Mouse (Mus musculus): Measurements from ENCODE around the gene Actr3b. TPM values are rescaled to one million over a fixed set of nuclear protein-coding genes. Genes with fewer than 3 reads are reported as not detected.
"Not testable (repeated sequence)": the region's sequence is repeated elsewhere in the genome, so short reads cannot be mapped to it uniquely, and the experiment has no call there.

Actr3b gene
- polyA plus RNA-seq, 1 experiment: 1.7 TPM

GRCm38 (mm10) chr5:25866201-25866600 lies 106.4 kb downstream of the Actr3b start:
- TF ChIP-seq POLR2A (IDR thresholded peaks at IDR 0.05; ENCODE audit: control insufficient read depth, low read depth, low read length) (no peak), CTCF (IDR thresholded peaks at IDR 0.05; ENCODE audit: control insufficient read depth, insufficient read depth, insufficient replicate concordance, low read depth, low read length) (no peak)
- H3K27ac ChIP-seq (ENCODE audit: control insufficient read depth, insufficient read depth, low read depth, low read length): no peak overlapping the region
- H3K4me1 ChIP-seq (ENCODE audit: control insufficient read depth, insufficient read depth, low read length): no peaks in the 10 kb centered on the region
- no peaks in the 10 kb centered on the region for H3K27me3 ChIP-seq (ENCODE audit: control insufficient read depth, insufficient read depth, low read length)
- H3K4me3 ChIP-seq (ENCODE audit: control insufficient read depth, low read depth, low read length): no peak overlapping the region
- no peaks in the 10 kb centered on the region for H3K36me3 ChIP-seq (ENCODE audit: control insufficient read depth, insufficient read depth, low read length)

- no peak overlapping the region for H3K4me3 ChIP-seq (ENCODE audit: control insufficient read depth, low read depth, low read length)
- H3K36me3 ChIP-seq (ENCODE audit: control insufficient read depth, insufficient read depth, low read length): no peaks in the 10 kb centered on the region
- no peaks in the 10 kb centered on the region for H3K4me1 ChIP-seq (ENCODE audit: control insufficient read depth, insufficient read depth, low read length)
- H3K27me3 ChIP-seq (ENCODE audit: control insufficient read depth, insufficient read depth, low read length): no peaks in the 10 kb centered on the region
- no peak overlapping the region for H3K27ac ChIP-seq (ENCODE audit: control insufficient read depth, insufficient read depth, low read depth, low read length)
- TF ChIP-seq CTCF (IDR thresholded peaks at IDR 0.05; ENCODE audit: control insufficient read depth, insufficient read depth, insufficient replicate concordance, low read depth, low read length) (no peak), POLR2A (IDR thresholded peaks at IDR 0.05; ENCODE audit: control insufficient read depth, low read depth, low read length) (no peak)
Observed at GRCm38 (mm10) chr5:25869880-25870279, 110.1 kb downstream of the Actr3b start.

DNA sequence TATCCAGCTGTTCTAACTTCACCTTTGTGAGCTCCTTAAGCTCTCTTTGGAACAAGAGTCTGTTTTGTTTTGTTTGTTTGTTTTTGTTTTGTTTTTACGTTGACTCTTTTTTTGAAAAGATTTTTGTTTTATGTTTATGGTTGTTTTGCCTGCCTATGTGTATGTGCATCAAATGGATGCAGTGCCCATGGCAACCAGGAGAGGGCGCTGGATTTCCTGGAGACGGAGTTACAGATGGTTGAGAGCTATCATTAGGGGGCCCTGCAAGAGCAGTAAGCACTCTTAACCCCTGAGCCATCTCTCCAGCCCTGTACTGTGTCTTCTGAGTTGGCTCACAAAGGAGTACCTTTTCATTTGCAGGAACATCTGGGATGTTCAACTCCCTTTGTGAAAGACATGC lies 110.8 kb downstream of the Actr3b start:
- Histone ChIP-seq H3K27ac (ENCODE audit: control insufficient read depth, insufficient read depth, low read depth, low read length) (no peak overlapping the region), H3K27me3 (ENCODE audit: control insufficient read depth, insufficient read depth, low read length) (no peaks in the 10 kb centered on the region), H3K4me1 (ENCODE audit: control insufficient read depth, insufficient read depth, low read length) (no peaks in the 10 kb centered on the region), H3K36me3 (ENCODE audit: control insufficient read depth, insufficient read depth, low read length) (no peaks in the 10 kb centered on the region), H3K4me3 (ENCODE audit: control insufficient read depth, low read depth, low read length) (no peak overlapping the region)
- TF ChIP-seq CTCF (IDR thresholded peaks at IDR 0.05; ENCODE audit: control insufficient read depth, insufficient read depth, insufficient replicate concordance, low read depth, low read length): peak; percentile 60; the same call in 1 of the 2 replicates
- TF ChIP-seq POLR2A (IDR thresholded peaks at IDR 0.05; ENCODE audit: control insufficient read depth, low read depth, low read length): no peak

DNA sequence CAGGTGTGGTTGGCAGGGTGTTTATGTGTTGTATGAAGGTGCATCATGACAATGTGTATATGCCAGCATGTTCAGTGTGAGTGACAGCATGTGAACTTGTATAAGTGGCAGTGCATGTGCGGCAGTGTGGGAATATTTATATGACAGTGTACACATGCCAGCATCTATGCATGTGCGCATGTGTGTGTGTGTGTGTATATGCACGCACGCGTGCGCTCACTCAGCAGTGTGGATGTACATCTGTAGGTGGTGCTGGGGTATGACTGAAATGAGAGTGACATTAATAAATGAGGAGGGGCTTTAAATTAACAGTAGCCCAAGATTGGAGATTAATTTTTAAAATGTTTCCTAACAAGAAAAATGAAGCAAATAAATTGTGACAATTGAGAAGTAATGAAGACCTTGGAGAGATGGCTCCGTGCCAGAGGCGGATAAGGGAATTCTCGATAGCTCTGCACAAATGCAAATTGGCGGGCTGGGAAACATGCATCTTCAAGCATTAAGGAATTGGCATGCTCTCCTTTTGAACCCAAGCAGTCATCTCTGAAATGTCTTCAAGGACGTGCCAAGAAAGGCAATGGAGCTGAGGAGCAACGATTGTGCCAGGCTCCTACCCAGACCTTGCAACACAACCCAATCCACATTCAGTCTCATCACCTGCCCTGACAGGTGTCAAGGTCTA lies 111.7 kb downstream of the Actr3b start:
- H3K36me3 ChIP-seq (ENCODE audit: control insufficient read depth, insufficient read depth, low read length): no peaks in the 10 kb centered on the region
- TF ChIP-seq POLR2A (IDR thresholded peaks at IDR 0.05; ENCODE audit: control insufficient read depth, low read depth, low read length) (no peak), CTCF (IDR thresholded peaks at IDR 0.05; ENCODE audit: control insufficient read depth, insufficient read depth, insufficient replicate concordance, low read depth, low read length) (no peak)
- no peaks in the 10 kb centered on the region for H3K4me1 ChIP-seq (ENCODE audit: control insufficient read depth, insufficient read depth, low read length)
- no peaks in the 10 kb centered on the region for H3K27me3 ChIP-seq (ENCODE audit: control insufficient read depth, insufficient read depth, low read length)
- H3K4me3 ChIP-seq (ENCODE audit: control insufficient read depth, low read depth, low read length): no peak overlapping the region
- H3K27ac ChIP-seq (ENCODE audit: control insufficient read depth, insufficient read depth, low read depth, low read length): no peak overlapping the region

GRCm38 (mm10) chr5:25873046-25873445 lies 113.2 kb downstream of the Actr3b start:
- H3K4me1 ChIP-seq (ENCODE audit: control insufficient read depth, insufficient read depth, low read length): no peaks in the 10 kb centered on the region
- H3K36me3 ChIP-seq (ENCODE audit: control insufficient read depth, insufficient read depth, low read length): no peaks in the 10 kb centered on the region
- H3K27me3 ChIP-seq (ENCODE audit: control insufficient read depth, insufficient read depth, low read length): no peaks in the 10 kb centered on the region
- no peak overlapping the region for H3K27ac ChIP-seq (ENCODE audit: control insufficient read depth, insufficient read depth, low read depth, low read length)
- H3K4me3 ChIP-seq (ENCODE audit: control insufficient read depth, low read depth, low read length): no peak overlapping the region
- peak; percentile 68; the same call in 1 of the 2 replicates for TF ChIP-seq CTCF (IDR thresholded peaks at IDR 0.05; ENCODE audit: control insufficient read depth, insufficient read depth, insufficient replicate concordance, low read depth, low read length)
- TF ChIP-seq POLR2A (IDR thresholded peaks at IDR 0.05; ENCODE audit: control insufficient read depth, low read depth, low read length): no peak

DNA sequence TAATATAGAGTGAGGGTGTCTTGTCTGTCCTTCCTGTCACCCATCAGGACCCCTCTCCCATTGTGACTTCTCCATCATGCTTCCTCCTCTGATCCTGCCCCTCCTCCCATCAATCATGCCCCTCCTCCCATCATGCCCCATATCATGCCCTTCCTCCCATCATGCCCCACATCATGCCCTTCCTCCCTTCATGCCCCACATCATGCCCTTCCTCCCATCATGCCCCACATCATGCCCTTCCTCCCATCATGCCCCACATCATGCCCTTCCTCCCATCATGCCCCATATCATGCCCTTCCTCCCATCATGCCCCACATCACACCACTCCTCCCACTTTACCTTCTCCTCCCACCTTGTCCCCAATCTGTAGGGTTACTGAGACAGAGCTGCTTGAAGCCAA lies 116.1 kb downstream of the Actr3b start:
- H3K27me3 ChIP-seq (ENCODE audit: control insufficient read depth, insufficient read depth, low read length); H3K4me1 ChIP-seq (ENCODE audit: control insufficient read depth, insufficient read depth, low read length); H3K27ac ChIP-seq (ENCODE audit: control insufficient read depth, insufficient read depth, low read depth, low read length); H3K36me3 ChIP-seq (ENCODE audit: control insufficient read depth, insufficient read depth, low read length); H3K4me3 ChIP-seq (ENCODE audit: control insufficient read depth, low read depth, low read length): not testable (repeated sequence)

- TF ChIP-seq CTCF (IDR thresholded peaks at IDR 0.05; ENCODE audit: control insufficient read depth, insufficient read depth, insufficient replicate concordance, low read depth, low read length) (no peak), POLR2A (IDR thresholded peaks at IDR 0.05; ENCODE audit: control insufficient read depth, low read depth, low read length) (no peak)
- H3K27ac ChIP-seq (ENCODE audit: control insufficient read depth, insufficient read depth, low read depth, low read length): no peak overlapping the region
- no peak overlapping the region for H3K4me3 ChIP-seq (ENCODE audit: control insufficient read depth, low read depth, low read length)
- no peaks in the 10 kb centered on the region for H3K4me1 ChIP-seq (ENCODE audit: control insufficient read depth, insufficient read depth, low read length)
- no peaks in the 10 kb centered on the region for H3K36me3 ChIP-seq (ENCODE audit: control insufficient read depth, insufficient read depth, low read length)
- no peaks in the 10 kb centered on the region for H3K27me3 ChIP-seq (ENCODE audit: control insufficient read depth, insufficient read depth, low read length)
Observed at GRCm38 (mm10) chr5:25877281-25877680, 117.5 kb downstream of the Actr3b start.

GRCm38 (mm10) chr5:25877996-25878395 lies 118.2 kb downstream of the Actr3b start:
- no peak overlapping the region for H3K27ac ChIP-seq (ENCODE audit: control insufficient read depth, insufficient read depth, low read depth, low read length)
- no peaks in the 10 kb centered on the region for H3K27me3 ChIP-seq (ENCODE audit: control insufficient read depth, insufficient read depth, low read length)
- H3K4me1 ChIP-seq (ENCODE audit: control insufficient read depth, insufficient read depth, low read length): no peaks in the 10 kb centered on the region
- no peak for TF ChIP-seq CTCF (IDR thresholded peaks at IDR 0.05; ENCODE audit: control insufficient read depth, insufficient read depth, insufficient replicate concordance, low read depth, low read length)
- no peak for TF ChIP-seq POLR2A (IDR thresholded peaks at IDR 0.05; ENCODE audit: control insufficient read depth, low read depth, low read length)
- H3K36me3 ChIP-seq (ENCODE audit: control insufficient read depth, insufficient read depth, low read length): no peaks in the 10 kb centered on the region
- no peak overlapping the region for H3K4me3 ChIP-seq (ENCODE audit: control insufficient read depth, low read depth, low read length)

All from testis, adult 2 months (tissue).